Mouse (Mus musculus) lung, adult 2 months (tissue): ENCODE data around the gene Padi4.

Experiments used
- CTCF ChIP-seq: fragments of 200-500 bp; IDR thresholded peaks from 2 replicates; pipeline ENCODE4 v1.5.1; 2011; ENCODE audit warnings: mild to moderate bottlenecking, low read length, control low read depth; ENCODE audit not compliant: insufficient read depth
- POLR2A ChIP-seq: fragments of 200-500 bp; IDR thresholded peaks from 2 replicates; pipeline ENCODE4 v1.6.1; 2011; ENCODE audit warnings: low read depth, mild to moderate bottlenecking, control low read depth, low read length, borderline replicate concordance; ENCODE audit errors: extremely low read depth

GRCm38 (mm10) chr4:140720091-140720490 lies 53.9 kb downstream of the Padi4 start:
- no peak for TF ChIP-seq CTCF
- TF ChIP-seq POLR2A: no peak
